Mouse (Mus musculus) cerebellum, adult 2 months (tissue): ENCODE results near the gene Ntrk2.
A peak's percentile ranks its signal among the peaks of the same experiment; 100 is the strongest.

Experiments
- CTCF ChIP-seq: fragments of 200-500 bp; IDR thresholded peaks from 2 replicates; pipeline ENCODE4 v1.5.1; 2011; ENCODE audit warnings: low read depth, mild to moderate bottlenecking, control low read depth, low read length, moderate library complexity, borderline replicate concordance; ENCODE audit not compliant: insufficient read depth
- POLR2A ChIP-seq: fragments of 200-500 bp; IDR thresholded peaks from 2 replicates; pipeline ENCODE4 v1.6.1; 2011; ENCODE audit warnings: low read length, control low read depth, borderline replicate concordance; ENCODE audit not compliant: insufficient read depth

DNA sequence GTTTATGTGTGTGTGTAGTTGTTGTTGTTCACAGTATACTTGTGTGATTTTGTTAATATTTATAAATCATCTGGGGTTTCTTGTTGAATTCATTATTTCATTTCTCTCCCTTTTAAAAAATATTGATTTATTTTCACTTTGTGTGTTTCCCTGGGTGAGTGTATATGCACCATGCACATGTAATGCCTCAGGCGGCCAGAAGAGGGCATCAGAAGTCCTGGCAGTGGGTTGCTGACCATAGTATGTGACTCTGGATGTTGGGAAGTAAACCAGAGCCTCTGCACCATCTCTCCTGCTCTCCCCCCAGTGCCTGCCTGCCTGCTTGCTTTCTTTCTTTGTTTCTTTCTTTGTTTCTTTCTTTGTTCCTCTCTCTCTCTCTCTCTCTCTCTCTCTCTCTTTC is 2.5 kb upstream of the Ntrk2 start:
- TF ChIP-seq CTCF, result 0 out of 2 replicates have a peak, but pooled peaks have one; percentile 20
- no peak for TF ChIP-seq POLR2A
